Mouse (Mus musculus): ENCODE measurements at regions not wholly inside any gene's neighbourhood (a gene's known extent, or its start where the extent isn't known, plus 50 kb on each side); places are given as distances from the start of the nearest gene placed in this dataset.

DNA sequence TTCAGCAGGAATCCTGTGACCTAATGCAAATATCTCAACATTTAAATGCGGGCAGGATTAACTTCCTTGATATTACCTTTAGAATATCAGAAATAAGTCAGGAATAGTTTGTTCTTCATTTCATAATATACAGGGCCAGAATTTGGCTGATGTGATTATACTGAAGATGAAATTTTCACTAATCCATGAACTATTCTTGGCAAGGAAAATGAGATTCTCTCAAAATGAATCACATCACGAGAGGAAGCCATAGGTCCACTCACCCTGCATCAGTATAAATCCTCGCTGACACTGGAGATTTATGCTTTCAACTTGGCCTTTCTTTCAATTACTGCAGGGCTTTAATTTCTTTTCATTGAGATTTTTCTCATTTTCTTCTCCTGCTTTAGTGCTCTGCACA is 159.5 kb upstream of the Samsn1 start:
- TF ChIP-seq CTCF (IDR thresholded peaks at IDR 0.05; ENCODE audit: extremely low read depth, insufficient read length, insufficient replicate concordance, low read depth, low read length) (no peak), POLR2A (IDR thresholded peaks at IDR 0.05; ENCODE audit: low read depth, low read length) (no peak)
